Mouse (Mus musculus) ES-E14 (cell line): ENCODE measurements around the gene Ehf. TPM values are rescaled to one million over a fixed set of nuclear protein-coding genes. Genes with fewer than 3 reads are reported as not detected.

Experiments
- DNase-seq: peaks from one replicate; pipeline ENCODE4 v3.0.0-alpha.2; 2013; ENCODE audit warnings: low read depth, low spot score
- H3K27ac ChIP-seq: 2 replicates; pipeline ENCODE4 v1.5.1; 2012; ENCODE audit warnings: low read depth, mild to moderate bottlenecking, low read length, moderate library complexity, mixed read lengths; ENCODE audit not compliant: poor library complexity, insufficient read depth, severe bottlenecking
- H3K36me3 ChIP-seq: 2 replicates; pipeline ENCODE4 v1.6.1; 2012; ENCODE audit warnings: mild to moderate bottlenecking, low read length, moderate library complexity, mixed read lengths; ENCODE audit not compliant: control insufficient read depth, poor library complexity, insufficient read depth, severe bottlenecking
- H3K4me1 ChIP-seq, 2 experiments: fragments of 150-350 bp in 1 of 2; sonication (generic) in 1 of 2; 2 replicates each; pipeline ENCODE4 v1.6.1; 2012; ENCODE audit warnings: low read length in 2 of 2, mild to moderate bottlenecking in 1 of 2, mixed read lengths in 1 of 2; ENCODE audit not compliant: control insufficient read depth in 2 of 2, insufficient read depth in 2 of 2, poor library complexity in 1 of 2
- H3K4me3 ChIP-seq, 2 experiments: fragments of 150-350 bp in 1 of 2; sonication (generic) in 1 of 2; 2 replicates each; pipeline ENCODE4 v1.5.1; 2012; ENCODE audit warnings: low read length in 2 of 2, low read depth in 1 of 2, mild to moderate bottlenecking in 1 of 2, mixed read lengths in 1 of 2; ENCODE audit not compliant: insufficient read depth in 1 of 2, poor library complexity in 1 of 2, severe bottlenecking in 1 of 2
- H3K9ac ChIP-seq: 2 replicates; pipeline ENCODE4 v1.6.1; 2012; ENCODE audit warnings: low read depth, mild to moderate bottlenecking, low read length, mixed read lengths; ENCODE audit not compliant: poor library complexity, insufficient read depth, severe bottlenecking
- H3K9me3 ChIP-seq: fragments of 150-350 bp; sonication (generic); 2 replicates; pipeline ENCODE4 v1.6.1; 2012; ENCODE audit warnings: low read depth, mild to moderate bottlenecking, low read length; ENCODE audit not compliant: control insufficient read depth, insufficient read depth
- CHD2 ChIP-seq: IDR thresholded peaks from 2 replicates; pipeline ENCODE4 v1.6.1; 2014; ENCODE audit warnings: mild to moderate bottlenecking, low read depth, low read length, inconsistent platforms
- HCFC1 ChIP-seq: IDR thresholded peaks from 2 replicates; pipeline ENCODE4 v1.6.1; 2012; ENCODE audit warnings: low read length, inconsistent platforms, borderline replicate concordance; ENCODE audit not compliant: insufficient read depth
- MAFK ChIP-seq: IDR thresholded peaks from 2 replicates; pipeline ENCODE4 v1.6.1; 2014; ENCODE audit warnings: mild to moderate bottlenecking, low read depth, low read length, inconsistent platforms; ENCODE audit not compliant: insufficient read depth
- ZC3H11A ChIP-seq: IDR thresholded peaks from 2 replicates; pipeline ENCODE4 v1.6.1; 2012; ENCODE audit warnings: low read depth, mild to moderate bottlenecking, inconsistent platforms, low read length, borderline replicate concordance
- ZNF384 ChIP-seq: IDR thresholded peaks from 2 replicates; pipeline ENCODE4 v1.6.1; 2012; ENCODE audit warnings: low read depth, low read length, inconsistent platforms
- in situ Hi-C, 2 experiments: fragments of 600-800 bp; cut with MboI; formaldehyde crosslinking; loops; one replicate each; pipeline ENCODE4 v1.15.1; 2025; ENCODE audit warnings: low sequenced_read_pairs in 2 of 2, inconsistent platforms in 1 of 2; ENCODE audit not compliant: unreplicated experiment in 2 of 2
- total RNA-seq: library from RNA; depleted of rRNA; stranded (reverse); fragments of 300-350 nt; gene quantifications from 2 replicates; pipeline ENCODE4 v1.2.3, GENCODE M21; 2012

Ehf gene
- total RNA-seq, 1 experiment, result 0.27 TPM

GRCm38 (mm10) chr2:103294526-103294925, 8.6 kb downstream of the Ehf start:
- H3K4me3 ChIP-seq, result no peak overlapping the region
- peaks cover 10 to 21% of the 10 kb centered on the region in 2 experiments; a peak in 3 of 4 replicates for H3K4me1 ChIP-seq
- H3K9me3 ChIP-seq, result no peaks in the 10 kb centered on the region
- in situ Hi-C loops, result no loop called here
- no peak overlapping the region for H3K9ac ChIP-seq
- H3K36me3 ChIP-seq, result no peaks in the 10 kb centered on the region
- no peak overlapping the region for H3K27ac ChIP-seq
- DNase-seq, result no peak
- no peak for TF ChIP-seq ZC3H11A
- TF ChIP-seq MAFK, result no peak
- TF ChIP-seq CHD2, result no peak
- TF ChIP-seq ZNF384, result no peak
- no peak for TF ChIP-seq HCFC1

GRCm38 (mm10) chr2:103293751-103294150, 9.3 kb downstream of the Ehf start:
- no peak overlapping the region for H3K9ac ChIP-seq
- H3K9me3 ChIP-seq, result no peaks in the 10 kb centered on the region
- peaks cover 10 to 21% of the 10 kb centered on the region in 2 experiments; a peak in 3 of 4 replicates for H3K4me1 ChIP-seq
- in situ Hi-C loops, result no loop called here
- no peak overlapping the region for H3K27ac ChIP-seq
- TF ChIP-seq ZNF384, result no peak
- TF ChIP-seq MAFK, result no peak
- TF ChIP-seq ZC3H11A, result no peak
- TF ChIP-seq CHD2, result no peak
- no peak for TF ChIP-seq HCFC1
- no peak for DNase-seq
- H3K36me3 ChIP-seq, result no peaks in the 10 kb centered on the region
- no peak overlapping the region for H3K4me3 ChIP-seq

- H3K27ac ChIP-seq, result no peak overlapping the region
- H3K9me3 ChIP-seq, result no peaks in the 10 kb centered on the region
- H3K4me1 ChIP-seq, result peaks cover 10 to 21% of the 10 kb centered on the region in 2 experiments; a peak in 3 of 4 replicates
- H3K4me3 ChIP-seq, result no peak overlapping the region
- TF ChIP-seq ZC3H11A, result no peak
- no peak for TF ChIP-seq CHD2
- no peak for TF ChIP-seq HCFC1
- TF ChIP-seq ZNF384, result no peak
- TF ChIP-seq MAFK, result no peak
- no peaks in the 10 kb centered on the region for H3K36me3 ChIP-seq
- in situ Hi-C loops, result no loop called here
- no peak for DNase-seq
- H3K9ac ChIP-seq, result no peak overlapping the region
Observed at GRCm38 (mm10) chr2:103293214-103293613, 9.9 kb downstream of the Ehf start.

- in situ Hi-C loops, result no loop called here
- TF ChIP-seq HCFC1 (no peak), MAFK (no peak), ZNF384 (no peak), CHD2 (no peak), ZC3H11A (no peak)
- Histone ChIP-seq H3K36me3 (no peaks in the 10 kb centered on the region), H3K27ac (no peak overlapping the region), H3K4me3 (no peak overlapping the region), H3K9ac (no peak overlapping the region), H3K9me3 (no peaks in the 10 kb centered on the region), H3K4me1 (peaks cover 10 to 21% of the 10 kb centered on the region in 2 experiments; a peak in 3 of 4 replicates)
- DNase-seq, result no peak
Observed at GRCm38 (mm10) chr2:103290705-103291269, 12.3 kb downstream of the Ehf start.

GRCm38 (mm10) chr2:103290167-103290566, 12.9 kb downstream of the Ehf start:
- Histone ChIP-seq H3K9ac (no peak overlapping the region), H3K9me3 (no peaks in the 10 kb centered on the region), H3K4me1 (peaks cover 6 to 16% of the 10 kb centered on the region in 2 experiments; a peak in 3 of 4 replicates), H3K4me3 (no peak overlapping the region), H3K36me3 (no peaks in the 10 kb centered on the region), H3K27ac (no peak overlapping the region)
- in situ Hi-C loops, result no loop called here
- no peak for TF ChIP-seq MAFK
- no peak for TF ChIP-seq ZC3H11A
- no peak for TF ChIP-seq ZNF384
- no peak for TF ChIP-seq CHD2
- TF ChIP-seq HCFC1, result no peak
- DNase-seq, result no peak
